Mouse (Mus musculus) regulatory T cell (primary cell): ENCODE measurements around the gene D6Ertd527e.

Experiments
- in situ Hi-C: fragments of 300-600 bp; cut with MboI, MseI; formaldehyde crosslinking; loops from one replicate; pipeline ENCODE4 v1.15.1; 2025; ENCODE audit warnings: high pct_unique_total_duplicates

Gene D6Ertd527e

DNA sequence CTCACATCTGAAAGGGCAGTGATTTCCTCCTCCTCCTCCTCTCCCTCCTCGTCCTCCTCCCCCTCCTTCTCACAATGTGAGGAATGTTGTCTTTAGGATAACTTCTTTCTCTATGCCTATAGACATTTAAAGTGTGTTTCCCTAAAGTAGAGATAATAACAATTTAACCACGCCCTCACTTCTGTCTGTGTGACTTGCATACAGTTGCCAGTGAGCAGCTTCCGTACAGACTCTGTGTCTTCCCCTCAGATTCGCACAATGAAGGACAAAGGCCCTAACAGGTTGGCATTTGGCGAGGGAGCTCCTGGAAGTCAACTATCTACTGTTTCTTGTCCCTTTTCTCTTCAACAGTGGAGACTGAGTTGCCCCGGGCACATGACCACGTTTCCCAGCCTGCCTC, 45.9 kb downstream of the D6Ertd527e start:
- in situ Hi-C loops, result no loop called here

DNA sequence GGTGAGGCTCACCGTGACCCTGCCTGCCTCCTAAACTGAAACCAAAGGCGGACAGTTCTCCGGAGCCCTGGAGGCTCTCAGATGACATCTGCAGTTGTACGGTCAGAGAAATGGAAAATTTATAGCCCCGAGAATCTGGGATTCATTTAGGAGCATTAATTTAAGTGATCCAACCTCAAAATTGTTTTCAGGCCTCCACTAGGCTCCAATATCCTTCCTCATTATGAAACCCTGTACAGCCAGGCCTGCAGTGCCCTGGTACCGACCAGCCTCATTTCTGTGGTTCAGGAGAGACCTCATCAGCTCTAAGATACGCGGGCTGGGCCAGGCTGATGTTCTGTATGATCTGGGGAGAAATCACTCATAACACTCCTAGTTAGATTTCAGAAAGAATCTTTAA, 46.9 kb downstream of the D6Ertd527e start:
- in situ Hi-C loops, result no loop called here

- in situ Hi-C loops, result no loop called here
Measured at GRCm38 (mm10) chr6:87152461-87153230, 48.1 kb downstream of the D6Ertd527e start.

- in situ Hi-C loops, result no loop called here
Measured at GRCm38 (mm10) chr6:87153231-87153580, 48.7 kb downstream of the D6Ertd527e start.

GRCm38 (mm10) chr6:87153836-87154235, 49.3 kb downstream of the D6Ertd527e start:
- in situ Hi-C loops, result no loop called here

GRCm38 (mm10) chr6:87158062-87158623, 53.6 kb downstream of the D6Ertd527e start:
- in situ Hi-C loops, result no loop called here

- in situ Hi-C loops, result loop anchor here (5.0 kb wide), 1 partner anchor 47 kb away; no protein-coding TSS in a partner anchor
Measured at GRCm38 (mm10) chr6:87160196-87160595, 55.6 kb downstream of the D6Ertd527e start.

- in situ Hi-C loops, result loop anchor here (5.0 kb wide), 1 partner anchor 46 kb away; no protein-coding TSS in a partner anchor
Measured at GRCm38 (mm10) chr6:87161391-87162263, 57.1 kb downstream of the D6Ertd527e start.
